Mouse (Mus musculus) testis, adult 2 months (tissue): ENCODE data around the gene Iqsec2. TPM values are rescaled to one million over a fixed set of nuclear protein-coding genes. Genes with fewer than 3 reads are reported as not detected.

ENCODE experiments used
- H3K27ac ChIP-seq: fragments of 200-500 bp; 2 replicates; pipeline ENCODE4 v1.5.1; 2012; ENCODE audit warnings: low read depth, low read length; ENCODE audit not compliant: control insufficient read depth, insufficient read depth
- H3K27me3 ChIP-seq: fragments of 200-500 bp; 2 replicates; pipeline ENCODE4 v1.6.1; 2012; ENCODE audit warnings: mild to moderate bottlenecking, low read length, moderate library complexity; ENCODE audit not compliant: control insufficient read depth, insufficient read depth
- H3K36me3 ChIP-seq: fragments of 200-500 bp; 2 replicates; pipeline ENCODE4 v1.6.1; 2012; ENCODE audit warnings: mild to moderate bottlenecking, low read length; ENCODE audit not compliant: control insufficient read depth, insufficient read depth
- H3K4me1 ChIP-seq: fragments of 200-500 bp; 2 replicates; pipeline ENCODE4 v1.6.1; 2012; ENCODE audit warnings: low read length; ENCODE audit not compliant: control insufficient read depth, insufficient read depth
- H3K4me3 ChIP-seq: fragments of 200-500 bp; 2 replicates; pipeline ENCODE4 v1.5.1; 2012; ENCODE audit warnings: low read depth, mild to moderate bottlenecking, low read length, moderate library complexity, mixed read lengths; ENCODE audit not compliant: control insufficient read depth
- CTCF ChIP-seq: fragments of 200-500 bp; IDR thresholded peaks from 2 replicates; pipeline ENCODE4 v1.5.1; 2012; ENCODE audit warnings: low read depth, mild to moderate bottlenecking, inconsistent platforms, low read length, moderate library complexity; ENCODE audit not compliant: control insufficient read depth, insufficient read depth, insufficient replicate concordance
- POLR2A ChIP-seq: fragments of 200-500 bp; IDR thresholded peaks from 2 replicates; pipeline ENCODE4 v1.6.1; 2012; ENCODE audit warnings: low read depth, mild to moderate bottlenecking, inconsistent platforms, low read length, moderate library complexity; ENCODE audit not compliant: control insufficient read depth
- polyA plus RNA-seq: library from polyadenylated mRNA; depleted of rRNA; stranded (reverse); fragments of >200 nt; gene quantifications from 2 replicates; pipeline ENCODE4 v1.2.3, GENCODE M21; 2012

Iqsec2 gene
- polyA plus RNA-seq, 1 experiment, result 1.9 TPM

DNA sequence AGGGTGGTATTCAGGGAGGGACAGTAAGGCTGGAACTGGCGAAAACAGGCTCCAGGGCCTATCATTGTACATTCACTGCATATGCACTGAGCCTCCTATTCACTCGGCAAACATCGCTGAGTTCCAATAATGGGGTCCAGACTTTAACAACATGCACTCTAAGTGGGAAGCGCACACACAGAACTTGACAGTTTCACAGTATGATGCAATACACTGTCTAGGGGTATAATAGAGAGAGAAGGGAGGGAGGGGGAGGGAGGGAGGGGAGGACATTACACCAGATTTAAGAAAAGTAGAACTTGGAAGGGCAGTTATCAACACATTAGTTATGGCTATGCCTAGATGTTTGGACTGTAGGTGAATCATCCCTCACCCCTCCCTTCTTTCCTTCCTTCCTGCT is 59.2 kb downstream of the Iqsec2 start:
- Histone ChIP-seq H3K27ac (no peak overlapping the region), H3K36me3 (no peaks in the 10 kb centered on the region), H3K27me3 (no peaks in the 10 kb centered on the region), H3K4me3 (no peak overlapping the region), H3K4me1 (no peaks in the 10 kb centered on the region; the same call in 1 of the 2 replicates)
- no peak for TF ChIP-seq CTCF

GRCm38 (mm10) chrX:152205486-152205885 is 61.4 kb downstream of the Iqsec2 start:
- Histone ChIP-seq H3K27ac (no peak overlapping the region), H3K4me1 (no peaks in the 10 kb centered on the region; the same call in 1 of the 2 replicates), H3K27me3 (no peaks in the 10 kb centered on the region), H3K4me3 (no peak overlapping the region), H3K36me3 (no peaks in the 10 kb centered on the region)
- TF ChIP-seq POLR2A (no peak), CTCF (no peak)

DNA sequence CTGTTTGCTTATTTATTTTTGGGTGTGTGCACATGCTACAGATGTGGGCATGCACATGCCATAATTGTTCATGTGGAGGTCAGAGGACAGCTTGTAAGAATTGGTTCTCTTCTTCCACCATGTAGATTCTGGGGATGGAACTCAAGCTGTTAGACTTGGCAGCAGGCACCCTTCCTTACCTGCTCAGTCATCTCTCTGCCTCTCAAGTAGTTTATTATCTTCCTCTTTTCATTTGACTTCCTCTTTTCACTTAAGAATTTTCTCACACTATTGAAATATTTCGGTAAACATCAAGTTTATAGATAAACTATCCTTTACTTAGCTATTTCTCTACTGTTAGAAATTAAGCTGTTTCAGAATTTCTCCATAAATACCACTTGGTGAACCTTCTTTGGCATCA is 70.6 kb downstream of the Iqsec2 start:
- no peaks in the 10 kb centered on the region for H3K27me3 ChIP-seq
- H3K27ac ChIP-seq, result no peak overlapping the region
- no peak overlapping the region for H3K4me3 ChIP-seq
- TF ChIP-seq POLR2A (no peak), CTCF (no peak)
- H3K4me1 ChIP-seq, result no peaks in the 10 kb centered on the region
- no peaks in the 10 kb centered on the region for H3K36me3 ChIP-seq

- Histone ChIP-seq H3K36me3 (no peaks in the 10 kb centered on the region), H3K27me3 (no peaks in the 10 kb centered on the region), H3K27ac (no peak overlapping the region), H3K4me1 (no peaks in the 10 kb centered on the region), H3K4me3 (no peak overlapping the region)
- no peak for TF ChIP-seq POLR2A
- TF ChIP-seq CTCF, result no peak
These were observed 74.5 kb downstream of the Iqsec2 start for GRCm38 (mm10) chrX:152218529-152218928.

- Histone ChIP-seq H3K4me3 (no peak overlapping the region), H3K27me3 (no peaks in the 10 kb centered on the region), H3K36me3 (no peaks in the 10 kb centered on the region), H3K27ac (no peak overlapping the region), H3K4me1 (no peaks in the 10 kb centered on the region)
- TF ChIP-seq CTCF (no peak), POLR2A (no peak)
These were observed 77.7 kb downstream of the Iqsec2 start for GRCm38 (mm10) chrX:152221721-152222120.

- TF ChIP-seq POLR2A, result no peak
- no peak overlapping the region for H3K4me3 ChIP-seq
- no peaks in the 10 kb centered on the region for H3K4me1 ChIP-seq
- H3K27ac ChIP-seq, result no peak overlapping the region
- no peaks in the 10 kb centered on the region for H3K36me3 ChIP-seq
- no peaks in the 10 kb centered on the region for H3K27me3 ChIP-seq
These were observed 78.2 kb downstream of the Iqsec2 start for GRCm38 (mm10) chrX:152222226-152222625.

- no peaks in the 10 kb centered on the region for H3K4me1 ChIP-seq
- no peaks in the 10 kb centered on the region for H3K36me3 ChIP-seq
- no peak overlapping the region for H3K27ac ChIP-seq
- TF ChIP-seq POLR2A, result no peak
- no peak for TF ChIP-seq CTCF
- H3K27me3 ChIP-seq, result no peaks in the 10 kb centered on the region
- H3K4me3 ChIP-seq, result no peak overlapping the region
These were observed 79.2 kb downstream of the Iqsec2 start for GRCm38 (mm10) chrX:152223313-152223712.

DNA sequence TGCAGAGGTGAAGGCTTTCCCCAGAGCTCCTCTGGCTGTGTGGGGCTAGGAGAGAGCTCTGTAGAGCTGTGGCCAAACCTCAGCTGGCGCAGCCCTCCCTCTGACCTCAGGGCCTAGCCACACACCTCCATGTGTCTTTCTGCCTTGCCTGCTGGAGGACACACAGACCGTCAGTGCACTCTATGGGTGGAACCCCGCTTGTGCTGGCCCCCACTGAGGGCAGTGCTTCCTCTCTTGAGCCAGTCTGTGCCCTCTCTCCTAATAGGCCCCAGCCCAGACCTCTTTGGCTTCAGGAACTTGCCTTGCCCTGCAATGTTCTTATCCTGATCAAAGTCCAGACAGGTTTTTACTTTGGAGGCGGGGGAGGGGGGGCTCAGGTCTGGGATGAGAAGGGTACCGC is 80.2 kb downstream of the Iqsec2 start:
- no peaks in the 10 kb centered on the region for H3K27me3 ChIP-seq
- no peak for TF ChIP-seq POLR2A
- no peak for TF ChIP-seq CTCF
- H3K4me3 ChIP-seq, result no peak overlapping the region
- H3K27ac ChIP-seq, result no peak overlapping the region
- no peaks in the 10 kb centered on the region for H3K36me3 ChIP-seq
- no peaks in the 10 kb centered on the region for H3K4me1 ChIP-seq
